Mouse (Mus musculus): ENCODE results near the gene Hmg20a. TPM values are rescaled to one million over a fixed set of nuclear protein-coding genes. Genes with fewer than 3 reads are reported as not detected.
A peak's percentile ranks its signal among the peaks of the same experiment; 100 is the strongest.

Hmg20a gene
- 60.9 and 61.8 TPM in 2 replicates for polyA plus RNA-seq (2014; fragmentation: Nextera tagmentation; extraction: Ambion mirVana)

GRCm38 (mm10) chr9:56417948-56418737 lies at the start of gene Hmg20a, which contains the start of gene Peak1:
Hmg20a (plus strand) TSS chr9:56418609.
Peak1 (minus strand) TSS chr9:56418067.
- peak; percentile 96 for ATAC-seq (ENCODE audit: insufficient number of reproducible peaks, insufficient read depth, low FRiP score, low read depth)
- Histone ChIP-seq H3K9ac (replicated peaks; ENCODE audit: low read depth, low read length) (peak within 1 kb of the TSS; percentile 81), H3K4me2 (replicated peaks; ENCODE audit: low read depth, low read length) (peak within 1 kb of the TSS; percentile 69), H3K27me3 (ENCODE audit: control insufficient read depth, insufficient read depth, low read length) (no peaks in the 10 kb centered on the region), H3K9me3 (ENCODE audit: control insufficient read depth, low read depth, low read length) (no peaks in the 10 kb centered on the region), H3K4me1 (ENCODE audit: control insufficient read depth, insufficient read depth, low read length) (peaks cover 19% of the 10 kb centered on the region), H3K27ac (ENCODE audit: low read length) (peak within 1 kb of the TSS; percentile 94), H3K4me3 (ENCODE audit: low read depth, low read length) (peak within 1 kb of the TSS; percentile 88), H3K36me3 (ENCODE audit: control insufficient read depth, insufficient read depth, low read length) (no peaks in the 10 kb centered on the region)
- under 1% methylated on average over 58 of the region's 59 CpGs for WGBS

DNA sequence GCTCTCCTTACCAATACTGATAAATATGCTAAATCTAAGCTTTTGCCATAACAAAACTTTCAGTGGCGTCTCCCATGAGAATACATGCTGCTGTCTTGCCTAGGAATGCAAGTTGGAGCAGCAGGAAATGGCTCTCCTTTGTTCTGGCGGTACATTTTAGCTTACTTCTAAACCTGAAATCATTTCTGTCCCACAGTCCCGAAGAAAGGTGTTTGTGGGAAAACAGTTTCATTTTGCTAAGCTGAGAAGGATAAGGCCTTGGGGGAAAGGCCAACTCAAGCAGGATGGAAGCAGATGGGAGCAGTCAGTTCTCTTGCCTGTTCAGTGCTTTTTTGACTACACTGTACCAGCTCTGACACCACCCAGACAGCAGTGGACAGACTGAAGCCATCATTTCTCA lies 49.6 kb upstream of the Hmg20a start:
- no peak for ATAC-seq (ENCODE audit: insufficient number of reproducible peaks, insufficient read depth, low FRiP score, low read depth)
- Histone ChIP-seq H3K9ac (replicated peaks; ENCODE audit: low read depth, low read length) (no peak overlapping the region), H3K27me3 (ENCODE audit: control insufficient read depth, insufficient read depth, low read length) (no peaks in the 10 kb centered on the region), H3K4me2 (replicated peaks; ENCODE audit: low read depth, low read length) (no peak overlapping the region), H3K9me3 (ENCODE audit: control insufficient read depth, low read depth, low read length) (no peaks in the 10 kb centered on the region), H3K36me3 (ENCODE audit: control insufficient read depth, insufficient read depth, low read length) (no peaks in the 10 kb centered on the region), H3K27ac (ENCODE audit: low read length) (peak overlapping the region; percentile 34; the same call in 1 of the 2 replicates), H3K4me1 (ENCODE audit: control insufficient read depth, insufficient read depth, low read length) (peaks cover 19% of the 10 kb centered on the region; the same call in 1 of the 2 replicates), H3K4me3 (ENCODE audit: low read depth, low read length) (no peak overlapping the region)
- 52% methylated on average over 3 of the region's 3 CpGs for WGBS

GRCm38 (mm10) chr9:56370710-56371109 lies 47.7 kb upstream of the Hmg20a start:
- ATAC-seq (ENCODE audit: insufficient number of reproducible peaks, insufficient read depth, low FRiP score, low read depth), result no peak
- 26% methylated on average over 5 of the region's 5 CpGs for WGBS
- H3K27me3 ChIP-seq (ENCODE audit: control insufficient read depth, insufficient read depth, low read length), result no peaks in the 10 kb centered on the region
- no peaks in the 10 kb centered on the region for H3K9me3 ChIP-seq (ENCODE audit: control insufficient read depth, low read depth, low read length)
- H3K36me3 ChIP-seq (ENCODE audit: control insufficient read depth, insufficient read depth, low read length), result no peaks in the 10 kb centered on the region
- H3K4me1 ChIP-seq (ENCODE audit: control insufficient read depth, insufficient read depth, low read length), result peaks cover 21% of the 10 kb centered on the region; the same call in 1 of the 2 replicates
- no peak overlapping the region for H3K4me3 ChIP-seq (ENCODE audit: low read depth, low read length)
- H3K27ac ChIP-seq (ENCODE audit: low read length), result no peak overlapping the region
- H3K4me2 ChIP-seq (replicated peaks; ENCODE audit: low read depth, low read length), result no peak overlapping the region
- no peak overlapping the region for H3K9ac ChIP-seq (replicated peaks; ENCODE audit: low read depth, low read length)

GRCm38 (mm10) chr9:56374401-56374800 lies 44.0 kb upstream of the Hmg20a start:
- Histone ChIP-seq H3K27ac (ENCODE audit: low read length) (no peak overlapping the region), H3K4me2 (replicated peaks; ENCODE audit: low read depth, low read length) (no peak overlapping the region), H3K9me3 (ENCODE audit: control insufficient read depth, low read depth, low read length) (no peaks in the 10 kb centered on the region), H3K4me1 (ENCODE audit: control insufficient read depth, insufficient read depth, low read length) (peaks cover 16% of the 10 kb centered on the region; the same call in 1 of the 2 replicates), H3K4me3 (ENCODE audit: low read depth, low read length) (no peak overlapping the region), H3K36me3 (ENCODE audit: control insufficient read depth, insufficient read depth, low read length) (no peaks in the 10 kb centered on the region), H3K27me3 (ENCODE audit: control insufficient read depth, insufficient read depth, low read length) (no peaks in the 10 kb centered on the region), H3K9ac (replicated peaks; ENCODE audit: low read depth, low read length) (no peak overlapping the region)
- no peak for ATAC-seq (ENCODE audit: insufficient number of reproducible peaks, insufficient read depth, low FRiP score, low read depth)
- WGBS, result 47% methylated on average over 4 of the region's 4 CpGs

DNA sequence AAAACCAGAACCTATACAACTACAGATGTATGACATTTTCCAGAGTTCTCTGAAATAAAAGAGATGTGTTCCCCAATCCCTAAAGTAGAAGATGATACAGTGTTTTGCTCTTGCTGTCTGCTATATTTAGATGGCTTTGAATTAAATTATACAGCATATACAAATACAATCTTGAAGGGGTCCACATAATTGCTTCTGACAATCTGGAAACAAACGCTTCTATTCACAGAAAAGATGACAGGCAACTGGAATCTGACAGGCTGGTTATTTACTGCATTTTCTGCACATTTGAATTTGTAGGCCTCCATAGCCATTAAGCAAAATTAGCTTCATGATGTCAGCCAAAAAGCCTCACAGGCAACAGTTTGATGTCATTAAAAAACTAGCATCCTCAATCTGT lies 35.6 kb upstream of the Hmg20a start:
- Histone ChIP-seq H3K9ac (replicated peaks; ENCODE audit: low read depth, low read length) (no peak overlapping the region; the same call in 1 of the 2 replicates), H3K9me3 (ENCODE audit: control insufficient read depth, low read depth, low read length) (no peaks in the 10 kb centered on the region), H3K27me3 (ENCODE audit: control insufficient read depth, insufficient read depth, low read length) (no peaks in the 10 kb centered on the region), H3K4me3 (ENCODE audit: low read depth, low read length) (no peak overlapping the region), H3K27ac (ENCODE audit: low read length) (no peak overlapping the region), H3K36me3 (ENCODE audit: control insufficient read depth, insufficient read depth, low read length) (no peaks in the 10 kb centered on the region), H3K4me2 (replicated peaks; ENCODE audit: low read depth, low read length) (no peak overlapping the region), H3K4me1 (ENCODE audit: control insufficient read depth, insufficient read depth, low read length) (no peaks in the 10 kb centered on the region)
- no peak for ATAC-seq (ENCODE audit: insufficient number of reproducible peaks, insufficient read depth, low FRiP score, low read depth)
- 69% methylated on average over 1 of the region's 1 CpGs for WGBS

DNA sequence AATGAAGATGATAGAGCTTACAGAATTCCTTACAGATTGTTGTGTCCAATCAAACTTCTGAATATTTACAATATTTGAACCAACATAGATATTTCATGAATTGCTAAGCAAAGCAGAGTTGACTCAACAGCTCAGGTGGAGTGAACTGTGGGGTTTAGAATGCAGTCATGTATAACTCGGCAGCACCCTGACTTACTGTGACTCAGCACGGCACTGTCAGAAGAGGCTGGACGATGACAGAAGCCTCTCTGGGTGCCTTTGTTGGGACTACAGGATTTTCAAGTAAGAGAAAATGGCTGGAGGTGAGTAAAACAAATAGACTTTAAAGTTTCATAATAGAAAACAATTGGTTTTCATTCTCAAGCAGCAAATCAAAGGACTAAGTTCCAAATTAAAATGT lies 25.6 kb upstream of the Hmg20a start:
- no peak for ATAC-seq (ENCODE audit: insufficient number of reproducible peaks, insufficient read depth, low FRiP score, low read depth)
- Histone ChIP-seq H3K9me3 (ENCODE audit: control insufficient read depth, low read depth, low read length) (no peaks in the 10 kb centered on the region), H3K27me3 (ENCODE audit: control insufficient read depth, insufficient read depth, low read length) (no peaks in the 10 kb centered on the region), H3K36me3 (ENCODE audit: control insufficient read depth, insufficient read depth, low read length) (no peaks in the 10 kb centered on the region), H3K9ac (replicated peaks; ENCODE audit: low read depth, low read length) (no peak overlapping the region), H3K27ac (ENCODE audit: low read length) (no peak overlapping the region), H3K4me2 (replicated peaks; ENCODE audit: low read depth, low read length) (no peak overlapping the region), H3K4me1 (ENCODE audit: control insufficient read depth, insufficient read depth, low read length) (no peaks in the 10 kb centered on the region), H3K4me3 (ENCODE audit: low read depth, low read length) (no peak overlapping the region)
- 85% methylated on average over 3 of the region's 3 CpGs for WGBS

DNA sequence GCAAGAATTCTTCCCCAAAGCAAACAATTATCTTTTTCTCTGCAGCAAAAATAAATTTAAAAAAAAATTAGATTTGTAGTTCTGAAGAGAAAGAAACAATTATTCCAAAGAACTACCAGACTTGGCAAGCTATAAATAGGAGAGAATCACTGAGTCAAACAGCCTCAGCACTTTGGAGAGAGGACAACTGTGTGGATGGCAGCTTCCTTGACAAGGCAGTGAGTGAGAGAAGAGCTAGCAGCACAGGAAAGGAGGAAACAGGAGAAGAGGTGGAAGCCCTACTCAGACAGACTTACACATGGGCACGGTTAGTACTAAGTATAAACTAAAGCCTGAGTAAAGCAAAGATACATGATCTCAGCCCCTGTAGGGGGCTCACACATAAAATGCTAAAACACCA lies 22.1 kb upstream of the Hmg20a start:
- no peaks in the 10 kb centered on the region for H3K36me3 ChIP-seq (ENCODE audit: control insufficient read depth, insufficient read depth, low read length)
- H3K4me1 ChIP-seq (ENCODE audit: control insufficient read depth, insufficient read depth, low read length), result no peaks in the 10 kb centered on the region
- H3K27ac ChIP-seq (ENCODE audit: low read length), result no peak overlapping the region
- 37% methylated on average over 1 of the region's 1 CpGs for WGBS
- no peak overlapping the region for H3K9ac ChIP-seq (replicated peaks; ENCODE audit: low read depth, low read length)
- H3K4me2 ChIP-seq (replicated peaks; ENCODE audit: low read depth, low read length), result no peak overlapping the region
- no peaks in the 10 kb centered on the region for H3K9me3 ChIP-seq (ENCODE audit: control insufficient read depth, low read depth, low read length)
- H3K4me3 ChIP-seq (ENCODE audit: low read depth, low read length), result no peak overlapping the region
- no peak for ATAC-seq (ENCODE audit: insufficient number of reproducible peaks, insufficient read depth, low FRiP score, low read depth)
- H3K27me3 ChIP-seq (ENCODE audit: control insufficient read depth, insufficient read depth, low read length), result no peaks in the 10 kb centered on the region

- Histone ChIP-seq H3K9me3 (ENCODE audit: control insufficient read depth, low read depth, low read length) (no peaks in the 10 kb centered on the region), H3K27me3 (ENCODE audit: control insufficient read depth, insufficient read depth, low read length) (no peaks in the 10 kb centered on the region), H3K4me2 (replicated peaks; ENCODE audit: low read depth, low read length) (no peak overlapping the region), H3K4me3 (ENCODE audit: low read depth, low read length) (no peak overlapping the region), H3K27ac (ENCODE audit: low read length) (no peak overlapping the region), H3K4me1 (ENCODE audit: control insufficient read depth, insufficient read depth, low read length) (no peaks in the 10 kb centered on the region), H3K9ac (replicated peaks; ENCODE audit: low read depth, low read length) (no peak overlapping the region), H3K36me3 (ENCODE audit: control insufficient read depth, insufficient read depth, low read length) (no peaks in the 10 kb centered on the region)
- WGBS, result 65% methylated on average over 4 of the region's 4 CpGs
- no peak for ATAC-seq (ENCODE audit: insufficient number of reproducible peaks, insufficient read depth, low FRiP score, low read depth)
Observed at GRCm38 (mm10) chr9:56404619-56405018, 13.8 kb upstream of the Hmg20a start.
